Mouse (Mus musculus): ENCODE data around the gene Cux2.

Cux2 gene

DNA sequence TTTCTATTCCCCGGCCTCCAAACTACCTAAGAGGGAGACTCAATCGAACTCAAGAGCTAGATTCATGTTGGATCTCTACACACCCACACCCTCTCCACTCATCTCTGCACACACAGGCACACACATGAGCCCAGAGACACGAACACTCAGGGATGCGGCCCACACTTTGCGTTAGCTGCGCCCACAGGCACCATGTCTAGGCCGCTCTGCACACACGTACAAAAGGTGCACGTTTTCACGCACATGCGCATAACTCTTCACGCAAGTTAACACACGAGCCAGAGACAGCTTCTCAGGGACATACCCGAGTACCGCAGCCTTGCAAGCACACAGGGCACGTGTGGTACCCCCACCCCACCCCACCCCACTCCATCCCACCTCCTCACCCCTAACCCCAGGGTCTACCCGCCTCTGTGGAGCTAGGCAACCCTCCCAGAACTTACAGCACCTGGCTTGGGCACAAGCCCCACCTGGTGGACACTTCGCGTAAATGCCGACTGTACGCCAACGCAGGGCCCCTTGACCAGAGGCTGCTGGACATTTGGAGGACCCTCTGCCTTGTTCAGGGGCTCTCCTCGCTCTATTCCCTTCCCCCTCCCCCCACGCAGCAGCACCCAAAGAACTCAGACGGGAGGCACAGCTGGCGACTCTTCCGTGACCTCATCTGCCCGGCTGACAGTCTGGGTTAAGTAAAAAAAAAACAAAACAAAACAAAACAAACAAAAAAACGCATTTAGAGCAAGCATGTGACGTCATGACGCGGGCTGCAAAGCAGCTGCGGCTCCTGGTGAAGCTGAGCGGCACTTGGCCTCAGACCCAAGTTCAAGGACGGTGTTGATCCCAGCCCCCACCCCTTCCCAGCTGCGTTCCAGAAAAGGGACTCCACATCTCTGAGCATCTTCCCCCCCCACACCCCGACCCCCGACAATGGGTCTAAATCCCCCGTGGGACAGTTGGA is 9.4 kb upstream of the Cux2 start:
- DNase-seq: peak; percentile 55

- DNase-seq: no peak
Observed at GRCm38 (mm10) chr5:122057622-122058021, 7.7 kb upstream of the Cux2 start.

DNA sequence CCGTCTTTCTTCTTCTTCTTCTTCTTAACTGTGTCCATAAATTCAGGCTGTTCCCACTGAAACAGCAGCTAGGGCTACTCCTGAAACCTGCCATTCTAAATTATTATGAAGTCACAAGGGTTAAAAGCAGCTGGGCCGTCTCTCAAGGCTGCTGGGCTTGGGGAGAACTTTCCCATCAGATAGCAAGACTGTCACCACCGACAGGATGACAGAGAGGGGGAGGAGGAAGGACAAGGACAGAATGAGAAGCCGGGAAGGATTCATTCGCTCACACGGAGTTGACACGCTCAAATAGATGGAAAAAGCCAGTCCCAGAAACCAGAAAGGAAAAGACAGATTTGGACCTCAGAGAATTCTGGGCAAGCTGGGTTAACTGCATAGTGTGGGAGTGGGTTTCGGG is 6.7 kb upstream of the Cux2 start:
- DNase-seq: no peak

- peak; percentile 81 for DNase-seq
Observed at GRCm38 (mm10) chr5:122054130-122054843, 4.4 kb upstream of the Cux2 start.

DNA sequence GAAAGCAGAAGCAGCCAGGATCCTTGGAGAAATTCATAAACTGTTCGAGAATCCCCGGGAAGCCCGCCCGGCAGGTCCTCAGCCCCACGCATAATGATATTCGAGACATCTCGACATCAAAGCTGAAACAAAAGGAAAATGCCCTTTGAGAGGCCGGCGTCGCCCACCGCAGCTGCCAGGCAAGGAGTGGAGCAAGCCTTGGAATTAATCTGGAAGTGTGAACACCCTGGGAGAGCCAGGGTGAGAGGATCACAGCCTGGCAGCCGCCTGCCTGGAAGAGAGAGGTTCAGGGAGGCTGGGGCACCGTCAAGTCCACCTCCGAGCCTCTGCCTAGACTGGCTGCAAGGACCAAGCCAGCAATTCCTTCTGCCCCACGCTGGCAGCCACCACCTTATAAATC is 3.7 kb upstream of the Cux2 start:
- peak; percentile 38 for DNase-seq

- no peak for DNase-seq
Observed at GRCm38 (mm10) chr5:122050832-122051105, 867 bp upstream of the Cux2 start.

DNA sequence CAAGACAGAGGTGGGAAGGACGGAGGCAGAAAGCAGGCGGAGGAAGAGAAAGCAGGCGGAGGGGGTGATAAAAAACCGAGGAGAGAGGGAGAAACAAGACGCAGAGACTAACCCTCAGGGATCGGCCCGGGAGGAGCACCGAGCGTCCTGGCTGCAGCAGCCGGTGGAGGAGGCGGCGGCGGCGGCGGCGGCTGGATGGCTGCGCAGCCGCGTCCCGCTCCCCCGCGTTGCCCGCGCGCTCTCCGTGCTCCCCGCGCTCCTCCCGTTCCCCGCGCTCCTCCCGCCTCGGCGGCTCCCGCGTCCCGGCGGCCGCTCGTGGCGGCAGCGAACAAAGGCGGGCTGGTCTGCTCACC is 262 bp downstream of the Cux2 start:
- DNase-seq: no peak

DNA sequence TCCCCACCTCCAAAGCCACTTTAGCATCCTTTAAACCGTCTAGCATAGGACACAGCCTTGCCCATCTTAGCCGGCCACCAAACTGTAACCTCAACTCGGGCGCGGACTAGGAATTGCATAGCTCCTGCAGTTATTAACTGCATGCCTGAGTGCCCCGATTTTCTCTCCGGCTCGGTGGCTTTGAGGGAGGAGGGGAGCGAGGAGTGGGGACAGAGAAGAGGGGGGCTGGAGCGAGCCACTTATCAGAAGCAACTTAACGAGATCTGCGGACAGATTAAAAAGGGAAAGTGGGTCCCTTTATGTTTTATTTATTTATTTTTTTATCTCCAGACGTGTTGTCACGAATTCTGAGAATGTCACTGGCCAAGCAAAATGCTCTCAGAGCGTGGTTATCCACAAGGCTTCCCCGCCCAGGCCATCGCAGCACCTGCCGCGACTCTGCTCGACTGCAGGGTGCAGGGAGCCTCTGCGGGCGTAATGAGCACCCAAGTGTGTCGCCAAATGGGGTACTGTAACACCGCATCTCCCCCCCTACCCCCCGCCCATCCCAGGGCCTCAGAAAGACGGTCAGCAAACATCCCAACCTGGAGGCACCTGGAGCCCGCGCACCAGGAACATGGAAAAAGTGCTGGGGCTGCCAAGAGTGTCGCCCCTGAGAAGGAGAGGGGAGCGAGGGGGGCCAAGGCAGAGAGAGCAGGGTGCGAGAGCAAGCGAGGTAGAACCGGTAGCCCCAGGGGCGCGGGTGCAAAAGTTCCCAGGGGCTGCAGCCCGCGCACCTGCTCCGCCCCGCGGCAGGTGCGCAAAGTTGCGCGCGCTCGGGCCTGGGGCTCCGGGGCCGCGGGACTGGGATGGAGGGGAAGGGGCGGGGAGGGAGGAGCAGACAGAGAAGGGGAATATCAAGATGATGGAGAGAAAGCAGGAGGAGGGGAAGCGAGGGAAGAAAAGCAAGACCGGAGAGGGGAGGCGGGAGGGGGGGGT is 927 bp downstream of the Cux2 start:
- peak; percentile 53 for DNase-seq

DNA sequence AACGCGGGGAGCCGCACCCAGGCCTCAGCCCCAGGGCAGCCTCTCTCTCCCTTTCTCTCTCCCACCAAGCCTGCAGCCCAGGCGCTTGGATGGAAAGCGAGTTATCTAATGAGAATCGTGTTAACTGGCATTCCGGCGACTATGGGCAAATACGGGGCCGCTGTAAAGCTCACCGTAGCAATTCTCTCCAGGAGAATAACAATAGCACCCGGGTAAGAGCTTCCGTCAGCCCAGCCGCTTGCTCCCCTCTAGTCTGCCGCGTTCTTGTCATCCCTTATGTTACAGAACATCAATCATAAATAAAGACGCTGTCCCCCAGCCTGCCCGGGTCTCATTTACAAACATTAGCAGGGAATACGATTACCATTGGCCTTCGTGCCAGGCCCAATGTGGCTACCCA is 1.6 kb downstream of the Cux2 start:
- no peak for DNase-seq

- DNase-seq: peak; percentile 29
Observed at GRCm38 (mm10) chr5:122047791-122048190, 2.1 kb downstream of the Cux2 start.

GRCm38 (mm10) chr5:122043567-122043966 is 6.3 kb downstream of the Cux2 start:
- DNase-seq: no peak

DNA sequence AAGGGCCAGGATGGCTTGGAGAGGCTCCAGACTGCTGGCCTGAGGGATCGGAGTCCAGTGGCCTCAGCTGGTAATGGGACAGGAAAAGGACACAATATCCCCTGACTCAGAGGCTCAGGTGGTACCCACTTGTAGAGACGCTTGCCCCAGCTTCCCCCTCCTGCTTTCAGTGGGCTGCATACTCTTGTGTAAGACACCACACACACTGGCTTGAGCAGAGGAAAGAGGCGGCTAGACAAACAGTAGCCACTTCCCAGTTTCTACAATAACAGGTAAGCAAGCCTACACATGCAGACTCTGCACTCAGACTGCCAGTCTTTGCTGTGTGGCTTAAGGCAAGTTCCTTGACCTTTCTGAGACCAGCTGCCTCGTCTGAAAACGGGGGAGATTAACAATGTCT is 14.6 kb downstream of the Cux2 start:
- DNase-seq: no peak

DNA sequence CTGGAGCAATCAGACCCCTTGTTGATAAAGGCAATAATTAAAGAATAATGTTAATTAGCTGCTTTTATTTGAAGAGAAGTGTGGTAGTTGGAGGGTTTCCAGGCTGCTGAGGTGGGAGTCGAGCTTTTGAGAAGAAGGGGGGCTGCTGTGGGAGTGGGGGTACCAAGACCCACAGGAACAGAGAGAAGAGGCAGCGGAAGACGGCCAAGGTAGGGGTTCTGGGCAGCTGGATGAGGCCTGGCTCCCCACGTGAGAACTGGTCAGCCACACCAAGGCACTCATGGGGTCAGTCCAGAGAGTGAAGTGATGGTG is 16.8 kb downstream of the Cux2 start:
- DNase-seq: no peak

DNA sequence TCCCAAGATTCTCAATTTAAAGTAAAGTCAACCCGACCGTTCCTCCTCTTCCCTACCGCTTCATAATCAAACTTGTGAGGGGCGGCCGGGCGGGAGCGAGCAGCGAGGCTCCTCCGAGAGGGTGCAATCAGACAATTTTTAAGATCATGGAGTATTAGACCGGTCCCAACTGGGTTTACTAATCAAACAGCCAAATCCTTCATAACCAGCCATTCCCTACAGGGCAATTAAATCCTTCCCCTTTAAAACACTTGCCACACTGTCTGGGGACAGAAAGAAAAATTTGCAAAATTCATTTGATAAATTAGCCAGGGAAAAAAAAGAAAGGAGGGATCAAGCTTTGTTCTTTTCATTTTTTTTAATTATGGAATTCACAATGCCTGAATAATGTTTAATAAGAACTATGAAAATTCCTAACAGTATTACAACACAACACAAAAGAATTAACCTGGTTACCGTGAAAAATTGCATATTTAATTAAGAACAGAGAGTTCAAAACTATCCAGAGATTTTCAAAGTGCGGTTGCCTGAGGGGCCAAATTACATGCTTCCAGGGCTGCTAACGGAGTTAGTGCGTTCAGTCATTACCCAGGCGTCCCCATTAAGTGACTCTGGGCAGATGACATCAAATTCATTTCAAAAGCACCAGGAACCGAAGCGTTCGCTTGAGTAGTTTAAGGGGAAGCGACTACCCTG is 17.3 kb downstream of the Cux2 start:
- DNase-seq: no peak

DNA sequence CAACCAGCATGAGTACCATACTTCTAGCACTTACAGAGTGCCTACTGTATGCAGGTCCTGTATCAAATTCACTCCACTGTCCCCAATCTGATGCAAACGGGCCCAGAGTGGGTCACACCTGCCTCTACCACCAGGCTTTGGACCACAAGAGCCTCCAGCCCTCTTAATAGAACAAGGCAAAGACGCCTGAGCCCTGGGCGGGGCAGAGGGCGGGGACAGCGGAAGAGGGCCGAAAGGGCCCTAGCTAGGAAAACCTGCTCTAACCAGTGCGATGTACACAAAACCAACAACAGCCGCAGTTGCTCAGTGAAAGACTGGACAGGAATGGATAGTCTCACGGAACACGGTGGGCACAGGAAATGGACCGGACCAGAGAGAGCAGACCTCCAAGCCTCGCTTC is 18.8 kb downstream of the Cux2 start:
- no peak for DNase-seq

GRCm38 (mm10) chr5:122030640-122031039 is 19.3 kb downstream of the Cux2 start:
- DNase-seq: no peak

- no peak for DNase-seq
Observed at GRCm38 (mm10) chr5:122026771-122027170, 23.1 kb downstream of the Cux2 start.

- DNase-seq: no peak
Observed at GRCm38 (mm10) chr5:122026284-122026683, 23.6 kb downstream of the Cux2 start.

- no peak for DNase-seq
Observed at GRCm38 (mm10) chr5:122025117-122025516, 24.8 kb downstream of the Cux2 start.

GRCm38 (mm10) chr5:122019288-122019687 is 30.6 kb downstream of the Cux2 start:
- DNase-seq: no peak

DNA sequence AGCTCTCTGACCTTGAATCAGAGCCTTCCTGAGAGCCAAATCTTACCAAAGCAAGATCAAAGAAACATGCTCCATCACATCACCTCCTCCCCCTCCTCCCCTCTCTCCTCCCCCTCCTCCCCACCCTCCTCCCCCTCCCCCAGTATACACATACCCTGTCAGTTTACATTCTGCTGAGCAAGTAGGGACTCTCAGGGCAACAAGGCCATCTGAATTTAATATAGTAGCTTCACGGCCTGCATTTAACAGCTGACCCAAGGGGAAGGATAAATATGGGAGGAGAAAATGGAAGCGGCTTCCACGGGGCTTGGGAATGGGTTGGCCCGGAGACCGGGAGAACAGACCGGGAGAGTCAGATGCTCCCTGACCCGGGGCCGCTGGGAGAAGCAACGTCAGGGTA is 32.1 kb downstream of the Cux2 start:
- DNase-seq: no peak

DNA sequence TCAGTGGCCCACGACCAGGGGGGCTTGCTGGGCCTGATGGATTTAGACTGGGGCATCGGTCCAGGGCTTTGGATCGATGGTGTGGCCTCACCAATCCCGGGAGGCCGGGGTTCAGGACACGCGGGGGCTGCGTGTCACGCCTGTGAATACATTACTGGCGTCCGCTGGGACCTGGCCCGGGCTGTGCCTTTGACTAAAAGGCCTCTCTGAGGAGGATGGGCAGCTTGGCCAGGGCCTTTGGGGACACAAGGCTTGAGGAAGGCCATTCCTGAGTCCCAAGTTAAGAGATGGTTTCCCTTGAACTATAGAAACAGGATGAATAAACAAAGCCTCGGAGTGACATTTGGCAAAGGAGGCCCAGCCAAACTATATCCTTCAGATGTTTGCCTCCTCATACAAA is 32.6 kb downstream of the Cux2 start:
- DNase-seq: no peak

- no peak for DNase-seq
Observed at GRCm38 (mm10) chr5:122016744-122017143, 33.2 kb downstream of the Cux2 start.

All from cerebellum, adult 11-12 months (tissue).